Mouse (Mus musculus): ENCODE results near the gene St6gal1. TPM values are rescaled to one million over a fixed set of nuclear protein-coding genes. Genes with fewer than 3 reads are reported as not detected.

Gene St6gal1
- polyA plus RNA-seq, 1 experiment, result not detected

- TF ChIP-seq TAL1 (IDR thresholded peaks at IDR 0.05; ENCODE audit: low read length) (no peak), GATA1 (IDR thresholded peaks at IDR 0.05; ENCODE audit: low read length) (no peak)
Observed at GRCm38 (mm10) chr16:23295720-23296119, 71.2 kb downstream of the St6gal1 start.

GRCm38 (mm10) chr16:23296721-23297120 lies 72.2 kb downstream of the St6gal1 start:
- H3K4me1 ChIP-seq (ENCODE audit: control insufficient read depth), result no peaks in the 10 kb centered on the region
- no peaks in the 10 kb centered on the region for H3K27me3 ChIP-seq (ENCODE audit: control insufficient read depth)
- no peak overlapping the region for H3K4me3 ChIP-seq (replicated peaks)
- H3K36me3 ChIP-seq (ENCODE audit: control insufficient read depth), result no peaks in the 10 kb centered on the region
- no peaks in the 10 kb centered on the region for H3K9me3 ChIP-seq (ENCODE audit: control insufficient read depth, low read length)
- TF ChIP-seq TAL1 (IDR thresholded peaks at IDR 0.05; ENCODE audit: low read length) (no peak), GATA1 (IDR thresholded peaks at IDR 0.05; ENCODE audit: low read length) (no peak)

More at GRCm38 (mm10) chr16:23295720-23296119, 71.2 kb downstream of the St6gal1 start:
- H3K9me3 ChIP-seq (ENCODE audit: control insufficient read depth, low read length), result no peaks in the 10 kb centered on the region
- H3K4me1 ChIP-seq (ENCODE audit: control insufficient read depth), result no peaks in the 10 kb centered on the region
- H3K4me3 ChIP-seq (replicated peaks), result no peak overlapping the region
- H3K27me3 ChIP-seq (ENCODE audit: control insufficient read depth), result no peaks in the 10 kb centered on the region
- H3K36me3 ChIP-seq (ENCODE audit: control insufficient read depth), result no peaks in the 10 kb centered on the region

GRCm38 (mm10) chr16:23298441-23298840 lies 73.9 kb downstream of the St6gal1 start:
- TF ChIP-seq GATA1 (IDR thresholded peaks at IDR 0.05; ENCODE audit: low read length) (no peak), TAL1 (IDR thresholded peaks at IDR 0.05; ENCODE audit: low read length) (no peak)
- H3K4me3 ChIP-seq (replicated peaks), result no peak overlapping the region

GRCm38 (mm10) chr16:23298911-23299310 lies 74.4 kb downstream of the St6gal1 start:
- H3K9me3 ChIP-seq (ENCODE audit: control insufficient read depth, low read length), result no peaks in the 10 kb centered on the region
- H3K4me1 ChIP-seq (ENCODE audit: control insufficient read depth), result no peaks in the 10 kb centered on the region
- TF ChIP-seq GATA1 (IDR thresholded peaks at IDR 0.05; ENCODE audit: low read length) (no peak), TAL1 (IDR thresholded peaks at IDR 0.05; ENCODE audit: low read length) (no peak)
- H3K36me3 ChIP-seq (ENCODE audit: control insufficient read depth), result no peaks in the 10 kb centered on the region
- H3K27me3 ChIP-seq (ENCODE audit: control insufficient read depth), result no peaks in the 10 kb centered on the region
- H3K4me3 ChIP-seq (replicated peaks), result no peak overlapping the region

More at GRCm38 (mm10) chr16:23298441-23298840, 73.9 kb downstream of the St6gal1 start:
- Histone ChIP-seq H3K4me1 (ENCODE audit: control insufficient read depth) (no peaks in the 10 kb centered on the region), H3K9me3 (ENCODE audit: control insufficient read depth, low read length) (no peaks in the 10 kb centered on the region), H3K36me3 (ENCODE audit: control insufficient read depth) (no peaks in the 10 kb centered on the region), H3K27me3 (ENCODE audit: control insufficient read depth) (no peaks in the 10 kb centered on the region)

GRCm38 (mm10) chr16:23299904-23300740 lies 75.6 kb downstream of the St6gal1 start:
- H3K9me3 ChIP-seq (ENCODE audit: control insufficient read depth, low read length), result no peaks in the 10 kb centered on the region
- H3K36me3 ChIP-seq (ENCODE audit: control insufficient read depth), result no peaks in the 10 kb centered on the region
- TF ChIP-seq GATA1 (IDR thresholded peaks at IDR 0.05; ENCODE audit: low read length), result no peak
- no peak for TF ChIP-seq TAL1 (IDR thresholded peaks at IDR 0.05; ENCODE audit: low read length)
- H3K4me1 ChIP-seq (ENCODE audit: control insufficient read depth), result no peaks in the 10 kb centered on the region
- H3K27me3 ChIP-seq (ENCODE audit: control insufficient read depth), result no peaks in the 10 kb centered on the region
- H3K4me3 ChIP-seq (replicated peaks), result no peak overlapping the region

- Histone ChIP-seq H3K9me3 (ENCODE audit: control insufficient read depth, low read length) (no peaks in the 10 kb centered on the region), H3K4me1 (ENCODE audit: control insufficient read depth) (no peaks in the 10 kb centered on the region), H3K36me3 (ENCODE audit: control insufficient read depth) (no peaks in the 10 kb centered on the region), H3K4me3 (replicated peaks) (no peak overlapping the region), H3K27me3 (ENCODE audit: control insufficient read depth) (no peaks in the 10 kb centered on the region)
- no peak for TF ChIP-seq TAL1 (IDR thresholded peaks at IDR 0.05; ENCODE audit: low read length)
- TF ChIP-seq GATA1 (IDR thresholded peaks at IDR 0.05; ENCODE audit: low read length), result no peak
Observed at GRCm38 (mm10) chr16:23301762-23302161, 77.2 kb downstream of the St6gal1 start.

- no peaks in the 10 kb centered on the region for H3K36me3 ChIP-seq (ENCODE audit: control insufficient read depth)
- no peaks in the 10 kb centered on the region for H3K4me1 ChIP-seq (ENCODE audit: control insufficient read depth)
- no peak for TF ChIP-seq TAL1 (IDR thresholded peaks at IDR 0.05; ENCODE audit: low read length)
- TF ChIP-seq GATA1 (IDR thresholded peaks at IDR 0.05; ENCODE audit: low read length), result no peak
- no peaks in the 10 kb centered on the region for H3K27me3 ChIP-seq (ENCODE audit: control insufficient read depth)
- H3K9me3 ChIP-seq (ENCODE audit: control insufficient read depth, low read length), result no peaks in the 10 kb centered on the region
- H3K4me3 ChIP-seq (replicated peaks), result no peak overlapping the region
Observed at GRCm38 (mm10) chr16:23305830-23306623, 81.5 kb downstream of the St6gal1 start.

GRCm38 (mm10) chr16:23307142-23307968 lies 82.8 kb downstream of the St6gal1 start:
- no peaks in the 10 kb centered on the region for H3K36me3 ChIP-seq (ENCODE audit: control insufficient read depth)
- no peaks in the 10 kb centered on the region for H3K4me1 ChIP-seq (ENCODE audit: control insufficient read depth)
- TF ChIP-seq TAL1 (IDR thresholded peaks at IDR 0.05; ENCODE audit: low read length), result no peak
- TF ChIP-seq GATA1 (IDR thresholded peaks at IDR 0.05; ENCODE audit: low read length), result no peak
- H3K27me3 ChIP-seq (ENCODE audit: control insufficient read depth), result no peaks in the 10 kb centered on the region
- no peaks in the 10 kb centered on the region for H3K9me3 ChIP-seq (ENCODE audit: control insufficient read depth, low read length)
- no peak overlapping the region for H3K4me3 ChIP-seq (replicated peaks)

All from erythroblast, embryonic 14.5 days (primary cell).